Mouse (Mus musculus) cortical plate, adult 2 months (tissue): Measurements from ENCODE around the gene Sco1.

ENCODE experiments used
- CTCF ChIP-seq: fragments of 200-500 bp; IDR thresholded peaks from 2 replicates; pipeline ENCODE4 v1.5.1; 2011; ENCODE audit warnings: mild to moderate bottlenecking, control low read depth, low read length; ENCODE audit not compliant: insufficient read depth; ENCODE audit errors: extremely low read depth
- POLR2A ChIP-seq: fragments of 200-500 bp; IDR thresholded peaks from 2 replicates; pipeline ENCODE4 v1.6.1; 2011; ENCODE audit warnings: mild to moderate bottlenecking, low read length, control low read depth; ENCODE audit not compliant: insufficient read depth; ENCODE audit errors: extremely low read depth

- TF ChIP-seq POLR2A (no peak), CTCF (no peak)
These were observed 29.7 kb downstream of the Sco1 start for GRCm38 (mm10) chr11:67082188-67082587.
